Mouse (Mus musculus): ENCODE results near the gene Olfr1265.

Olfr1265 gene

DNA sequence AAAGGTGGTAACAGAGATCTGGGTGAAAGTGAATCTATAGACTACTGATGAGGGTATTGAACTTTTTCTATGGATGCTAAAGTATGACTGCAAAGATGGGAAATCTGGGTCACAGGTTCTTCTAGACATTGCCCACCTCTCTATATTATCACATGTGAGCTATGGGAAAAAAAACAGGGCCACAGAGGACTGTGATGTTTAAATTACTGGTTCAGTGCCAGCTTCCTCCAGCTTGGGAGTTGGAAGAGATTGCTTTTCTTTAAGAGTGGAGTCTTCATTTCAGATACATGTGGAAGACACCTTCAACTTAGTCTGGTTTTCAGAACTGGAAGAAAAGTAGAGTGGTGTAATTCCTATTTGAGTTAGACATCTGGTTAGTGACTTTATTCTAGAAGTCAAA is at the start of gene Olfr1265:
Olfr1265 (plus strand) TSS at position 301 of the 400 bp plus-strand sequence.
- in situ Hi-C loops (cut with MboI; ENCODE audit: unreplicated experiment in 2 of 2), result no loop called here

DNA sequence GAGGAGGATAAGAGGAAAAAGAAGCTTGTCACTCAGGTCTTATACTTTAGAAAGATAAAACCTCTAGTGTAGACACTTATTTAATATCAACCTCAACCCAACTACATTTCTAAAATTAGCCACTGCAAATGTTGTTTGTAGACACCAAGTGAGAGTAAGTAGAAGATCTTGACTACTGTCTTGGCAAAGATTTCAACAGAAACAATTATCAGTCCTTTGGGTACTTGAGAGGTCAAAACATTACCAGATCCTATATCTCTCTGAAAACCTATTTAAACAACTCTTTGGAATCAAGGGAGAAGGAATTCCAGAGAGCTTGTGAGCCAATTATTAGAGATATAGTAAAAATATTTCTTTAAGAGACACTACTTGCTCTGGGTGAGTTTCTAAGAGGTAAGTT is 44.2 kb upstream of the Olfr1265 start, which contains the start of gene Olfr1261:
Olfr1261 (plus strand) TSS at position 301 of the 400 bp plus-strand sequence.
- in situ Hi-C loops (cut with MboI; ENCODE audit: unreplicated experiment in 2 of 2), result no loop called here

DNA sequence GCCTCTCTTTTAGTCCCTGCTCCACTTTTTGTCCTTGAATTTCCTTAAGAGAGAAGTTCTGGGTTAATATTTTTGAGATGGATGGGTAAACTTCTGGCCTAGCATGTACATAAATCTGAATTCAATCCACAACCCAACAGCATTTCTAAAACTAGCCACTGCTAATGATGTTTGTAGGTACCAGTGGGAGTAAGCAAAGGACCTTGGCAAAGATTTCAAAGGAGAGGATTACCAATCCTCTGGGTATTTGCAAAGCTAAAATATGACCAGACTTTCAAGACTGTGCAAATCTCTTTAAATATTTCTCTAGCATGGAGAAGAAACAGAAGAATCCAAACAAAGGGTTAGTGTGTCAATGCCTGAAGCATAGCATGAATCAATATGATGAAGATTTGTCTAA is 35.3 kb upstream of the Olfr1265 start, which contains the start of gene Olfr1262:
Olfr1262 (plus strand) TSS at position 301 of the 400 bp plus-strand sequence.
- in situ Hi-C loops (cut with MboI; ENCODE audit: unreplicated experiment in 2 of 2), result no loop called here

DNA sequence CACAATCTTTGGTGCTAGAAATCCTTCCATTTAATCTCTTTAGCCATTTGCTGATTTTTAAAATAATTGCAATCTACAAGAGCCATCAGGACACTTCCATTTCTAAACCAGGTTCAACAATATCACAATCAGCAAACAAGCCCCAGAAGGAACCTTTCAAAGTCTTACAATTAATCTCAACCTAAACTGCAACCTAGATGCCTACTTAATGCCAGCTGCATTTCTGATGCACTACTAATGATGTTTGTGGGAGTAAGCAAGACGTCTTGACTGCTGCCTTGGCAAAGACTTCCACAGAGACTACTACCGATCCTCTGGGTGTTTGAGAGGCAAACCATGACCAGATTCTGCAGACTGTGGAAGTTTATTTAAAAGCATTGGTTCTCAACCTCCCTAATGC is 23.3 kb upstream of the Olfr1265 start, which contains the start of gene Olfr1263:
Olfr1263 (plus strand) TSS at position 301 of the 400 bp plus-strand sequence.
- in situ Hi-C loops (cut with MboI; ENCODE audit: unreplicated experiment in 2 of 2), result no loop called here

DNA sequence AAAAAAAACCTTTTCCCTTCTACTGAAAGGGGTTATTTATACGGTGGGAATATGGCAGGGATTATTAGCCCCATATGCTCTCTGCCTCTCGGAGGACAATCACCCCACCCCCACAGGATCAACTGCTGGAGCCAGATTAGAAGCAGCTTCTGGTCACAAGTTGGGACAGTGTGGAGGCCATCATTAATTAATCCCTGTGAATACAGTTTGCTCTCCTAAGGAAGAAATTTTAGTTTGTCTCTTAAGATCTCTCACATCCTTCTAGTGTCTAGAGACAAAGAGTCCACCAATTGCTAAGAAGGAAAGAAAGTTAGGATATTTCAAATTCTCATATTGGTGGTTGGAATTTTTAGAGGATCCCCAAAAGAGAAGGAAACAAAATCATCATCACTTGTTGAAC is 9.7 kb upstream of the Olfr1265 start, which contains the start of gene Olfr1264:
Olfr1264 (minus strand) TSS at position 101 of the 400 bp plus-strand sequence.
- in situ Hi-C loops (cut with MboI; ENCODE audit: unreplicated experiment in 2 of 2), result no loop called here

DNA sequence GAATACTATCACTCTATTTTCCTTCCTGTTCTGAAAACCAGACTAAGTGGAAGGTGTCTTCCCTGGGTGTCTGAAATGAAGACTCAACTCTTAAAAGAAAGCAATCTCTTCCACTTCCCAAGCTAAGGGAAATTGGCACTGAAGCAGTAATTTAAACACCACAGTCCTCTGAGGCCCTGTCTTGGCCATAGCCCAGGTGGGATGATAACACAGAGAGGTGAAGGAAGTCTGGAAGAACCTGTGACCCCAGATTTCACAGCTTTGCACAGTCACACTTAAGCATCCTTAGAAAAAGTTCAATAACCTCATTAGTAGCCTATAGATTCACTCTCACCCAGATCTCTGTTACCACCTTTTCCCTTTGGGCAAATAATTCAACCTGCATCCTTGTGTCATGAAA is 28.4 kb downstream of the Olfr1265 start, which contains the start of gene Olfr140:
Olfr140 (minus strand) TSS at position 101 of the 400 bp plus-strand sequence.
- in situ Hi-C loops (cut with MboI; ENCODE audit: unreplicated experiment in 2 of 2), result no loop called here

DNA sequence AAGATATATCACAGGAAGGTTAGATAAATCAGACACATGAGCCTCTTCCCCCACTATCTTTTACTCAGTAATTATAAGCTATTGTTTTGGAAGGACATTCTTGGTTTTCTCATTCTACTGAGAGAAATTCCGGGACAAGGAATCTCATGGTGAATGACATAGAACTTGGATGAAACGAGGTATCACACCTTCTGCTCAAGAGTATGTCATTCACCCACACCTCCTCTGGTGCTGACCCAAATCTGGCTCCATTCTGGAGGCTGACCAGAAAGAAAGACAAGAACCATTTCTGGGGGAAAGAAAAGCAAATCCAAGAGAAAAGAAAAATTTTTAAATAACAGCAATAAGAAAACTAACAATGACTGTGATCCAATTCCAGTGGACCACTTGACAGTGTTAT is 34.9 kb downstream of the Olfr1265 start:
- in situ Hi-C loops (cut with MboI; ENCODE audit: unreplicated experiment in 2 of 2), result no loop called here
